Mouse (Mus musculus) kidney, adult 2 months (tissue): ENCODE data around the gene Higd2a.

Experiments used
- CTCF ChIP-seq: fragments of 200-500 bp; conservative IDR thresholded peaks from 2 replicates; pipeline ENCODE4 v1.5.1; 2011; ENCODE audit warnings: low read depth, mild to moderate bottlenecking, control low read depth, low read length, moderate library complexity, mixed read lengths; ENCODE audit not compliant: insufficient read depth, insufficient read length
- POLR2A ChIP-seq: fragments of 200-500 bp; IDR thresholded peaks from one replicate; pipeline ENCODE4 v1.6.1; 2011; ENCODE audit warnings: low read depth, low read length, control low read depth

- no peak for TF ChIP-seq POLR2A
- no peak for TF ChIP-seq CTCF
Measured at GRCm38 (mm10) chr13:54571637-54572036, 18.4 kb upstream of the Higd2a start.
